Mouse (Mus musculus) heart, postnatal 0 days (tissue): ENCODE measurements around the gene Fam129a. TPM values are rescaled to one million over a fixed set of nuclear protein-coding genes. Genes with fewer than 3 reads are reported as not detected.

ENCODE experiments used
- ATAC-seq: fragments of 200-750 bp; cut with Nextera tagmentation; 2 replicates; pipeline ENCODE4 v1.8.0; 2017; ENCODE audit warnings: low read depth, moderate number of reproducible peaks, moderate library complexity; ENCODE audit not compliant: insufficient read depth
- DNase-seq: peaks from one replicate; pipeline ENCODE4 v3.0.0-alpha.2; 2016; ENCODE audit warnings: low spot score
- H3K27ac ChIP-seq: fragments of 300-500 bp; sonication (generic); 2 replicates; pipeline ENCODE4 v1.5.1; 2014; ENCODE audit warnings: low read depth, mild to moderate bottlenecking
- H3K27me3 ChIP-seq: fragments of 300-500 bp; sonication (generic); 2 replicates; pipeline ENCODE4 v1.6.1; 2014; ENCODE audit warnings: low read length, mixed read lengths; ENCODE audit not compliant: control insufficient read depth, insufficient read depth
- H3K36me3 ChIP-seq: fragments of 300-500 bp; sonication (generic); replicated peaks from 2 replicates; pipeline ENCODE4 v1.6.1; 2014; ENCODE audit warnings: low read length, mixed read lengths; ENCODE audit not compliant: control insufficient read depth, insufficient read depth
- H3K4me1 ChIP-seq: fragments of 300-500 bp; sonication (generic); 2 replicates; pipeline ENCODE4 v1.6.1; 2014; ENCODE audit warnings: antibody characterized with exemption; ENCODE audit not compliant: control insufficient read depth, insufficient read depth
- H3K4me2 ChIP-seq: fragments of 300-500 bp; sonication (generic); 2 replicates; pipeline ENCODE4 v1.6.1; 2014; ENCODE audit warnings: low read depth, mild to moderate bottlenecking, low read length, moderate library complexity
- H3K4me3 ChIP-seq: fragments of 300-500 bp; sonication (generic); 2 replicates; pipeline ENCODE4 v1.5.1; 2014; ENCODE audit warnings: low read depth, low read length
- H3K9ac ChIP-seq: fragments of 300-500 bp; sonication (generic); replicated peaks from 2 replicates; pipeline ENCODE4 v1.6.1; 2014; ENCODE audit warnings: low read depth, low read length, mixed read lengths
- H3K9me3 ChIP-seq: fragments of 300-500 bp; sonication (generic); replicated peaks from 2 replicates; pipeline ENCODE4 v1.6.1; 2016; ENCODE audit warnings: low read length; ENCODE audit not compliant: control insufficient read depth
- CTCF ChIP-seq: IDR thresholded peaks from 2 replicates; pipeline ENCODE4 v1.5.1; 2016; ENCODE audit warnings: antibody characterized with exemption, control low read depth, low read depth
- EP300 ChIP-seq: IDR thresholded peaks from 2 replicates; pipeline ENCODE4 v1.6.1; 2016; ENCODE audit warnings: antibody characterized with exemption, low read depth
- WGBS: fragments of 180-500 bp; shearing (Covaris S2); extraction: QIAGEN DNeasy Blood & Tissue Kit; methylation state at CpG from one replicate; pipeline ENCODE4 v1.1.7; 2014; 5-methylcytosine and 5-hydroxymethylcytosine counted together
- polyA plus RNA-seq: library from polyadenylated mRNA; unstranded; fragments of >200 nt; fragmentation: Nextera tagmentation; extraction: Ambion mirVana; gene quantifications from 2 replicates; pipeline ENCODE4 v1.2.1, GENCODE M21; 2015
- total RNA-seq: library from RNA; depleted of rRNA; stranded (reverse); fragments of >200 nt; gene quantifications from 2 replicates; pipeline ENCODE4 v1.2.3, GENCODE M21; 2014; ENCODE audit warnings: low replicate concordance; rRNA removed

The Fam129a gene
- total RNA-seq, result 18.8 and 64.3 TPM in 2 replicates
- polyA plus RNA-seq, result 13.9 and 14.1 TPM in 2 replicates

GRCm38 (mm10) chr1:151570981-151571837, at the start of gene Fam129a:
TSS of gene Fam129a (plus strand) at chr1:151571186.
- Histone ChIP-seq H3K9ac (peak within 1 kb of the TSS; percentile 56), H3K36me3 (no peaks in the 10 kb centered on the region), H3K27ac (peak within 1 kb of the TSS; percentile 18; the same call in 1 of the 2 replicates), H3K27me3 (no peaks in the 10 kb centered on the region), H3K4me3 (peak within 1 kb of the TSS; percentile 61), H3K4me2 (peak within 1 kb of the TSS; percentile 68), H3K9me3 (no peaks in the 10 kb centered on the region), H3K4me1 (0 out of 2 replicates have a peak, but pooled peaks cover 10% of the 10 kb centered on the region)
- DNase-seq (peak; percentile 34), ATAC-seq (peak; percentile 75)
- WGBS, result 5% methylated on average over 46 of the region's 46 CpGs
- TF ChIP-seq CTCF, result no peak
- TF ChIP-seq EP300, result no peak

GRCm38 (mm10) chr1:151526701-151527100, 44.3 kb upstream of the Fam129a start:
- DNase-seq (no peak), ATAC-seq (no peak)
- Histone ChIP-seq H3K27me3 (no peaks in the 10 kb centered on the region), H3K9ac (no peak overlapping the region), H3K36me3 (no peaks in the 10 kb centered on the region), H3K4me3 (no peak overlapping the region), H3K4me1 (no peaks in the 10 kb centered on the region), H3K27ac (no peak overlapping the region), H3K9me3 (0 out of 2 replicates have a peak, but pooled peaks cover 4% of the 10 kb centered on the region), H3K4me2 (no peak overlapping the region)
- no peak for TF ChIP-seq EP300
- TF ChIP-seq CTCF, result no peak
- WGBS, result 82% methylated on average over 3 of the region's 3 CpGs

DNA sequence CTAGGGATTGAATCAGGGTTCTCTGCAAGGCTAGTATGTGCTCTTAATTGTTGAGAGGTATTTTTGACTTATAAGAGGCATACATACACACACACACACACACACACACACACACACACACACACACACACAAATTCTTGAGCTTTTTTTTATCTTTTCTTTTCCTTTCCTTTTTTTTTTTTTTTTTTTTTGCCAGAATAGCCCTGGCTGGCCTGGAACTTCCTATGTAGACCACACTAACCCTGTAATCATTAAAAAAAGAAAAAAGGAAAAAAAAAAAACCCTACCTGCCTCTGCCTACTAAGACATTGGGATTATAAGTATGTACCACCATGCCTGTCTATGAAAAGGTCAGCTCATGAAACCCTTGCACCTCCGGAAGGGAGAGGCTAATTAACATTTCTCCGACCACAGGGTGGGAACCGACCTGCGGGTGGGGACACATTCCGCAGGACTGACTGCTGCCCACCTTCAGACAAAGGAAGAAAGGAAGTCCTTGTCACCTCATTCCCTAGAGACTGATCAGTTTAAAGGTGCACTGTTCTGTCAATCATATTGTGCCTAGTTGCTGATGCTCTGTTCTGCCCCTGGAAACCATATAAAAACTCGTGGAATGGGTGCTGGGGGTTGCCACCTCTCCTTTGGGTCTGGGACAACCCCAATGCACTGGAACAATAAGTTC, 27.0 kb upstream of the Fam129a start:
- Histone ChIP-seq H3K4me1 (no peaks in the 10 kb centered on the region), H3K36me3 (no peaks in the 10 kb centered on the region), H3K9ac (no peak overlapping the region), H3K4me3 (no peak overlapping the region), H3K4me2 (no peak overlapping the region), H3K9me3 (no peaks in the 10 kb centered on the region), H3K27ac (no peak overlapping the region), H3K27me3 (no peaks in the 10 kb centered on the region)
- DNase-seq, result no peak
- TF ChIP-seq CTCF, result no peak
- no peak for TF ChIP-seq EP300
- WGBS, result 78% methylated on average over 6 of the region's 6 CpGs
- ATAC-seq, result no peak

GRCm38 (mm10) chr1:151544581-151544980, 26.4 kb upstream of the Fam129a start:
- H3K4me3 ChIP-seq, result no peak overlapping the region
- H3K4me1 ChIP-seq, result no peaks in the 10 kb centered on the region
- TF ChIP-seq CTCF (no peak), EP300 (no peak)
- H3K9me3 ChIP-seq, result no peaks in the 10 kb centered on the region
- WGBS, result 65% methylated on average over 3 of the region's 3 CpGs
- H3K36me3 ChIP-seq, result no peaks in the 10 kb centered on the region
- H3K9ac ChIP-seq, result no peak overlapping the region
- no peak for DNase-seq
- no peak for ATAC-seq
- no peak overlapping the region for H3K4me2 ChIP-seq
- no peak overlapping the region for H3K27ac ChIP-seq
- H3K27me3 ChIP-seq, result no peaks in the 10 kb centered on the region

GRCm38 (mm10) chr1:151545571-151545970, 25.4 kb upstream of the Fam129a start:
- 79% methylated on average over 7 of the region's 7 CpGs for WGBS
- TF ChIP-seq CTCF (no peak), EP300 (no peak)
- no peaks in the 10 kb centered on the region for H3K27me3 ChIP-seq

More at GRCm38 (mm10) chr1:151545571-151545970, 25.4 kb upstream of the Fam129a start:
- ATAC-seq, result no peak
- no peaks in the 10 kb centered on the region for H3K36me3 ChIP-seq
- DNase-seq, result no peak
- no peak overlapping the region for H3K9ac ChIP-seq
- H3K9me3 ChIP-seq, result no peaks in the 10 kb centered on the region
- no peaks in the 10 kb centered on the region for H3K4me1 ChIP-seq
- no peak overlapping the region for H3K4me2 ChIP-seq
- H3K4me3 ChIP-seq, result no peak overlapping the region
- no peak overlapping the region for H3K27ac ChIP-seq
